Mouse (Mus musculus): ENCODE measurements around the gene Fbrs. TPM values are rescaled to one million over a fixed set of nuclear protein-coding genes. Genes with fewer than 3 reads are reported as not detected.
A peak's percentile ranks its signal among the peaks of the same experiment; 100 is the strongest.
"Not testable (repeated sequence)": the region's sequence is repeated elsewhere in the genome, so short reads cannot be mapped to it uniquely, and the experiment has no call there.

Gene Fbrs
- polyA plus RNA-seq, 1 experiment from 2014 or later, result 50.1 TPM

GRCm38 (mm10) chr7:127476336-127476735 lies 2.7 kb upstream of the Fbrs start:
- TF ChIP-seq CTCF (IDR thresholded peaks at IDR 0.05), result no peak
- CTCF ChIA-PET, result no interaction called here
- POLR2A ChIA-PET, result interaction anchor here (1.3 to 2.7 kb wide), 3 partner anchors 28 to 133 kb away, joined by 3 to 12 read pairs (median 9); partner anchors contain the start of genes Srcap and Zfp689
- in situ Hi-C loops (cut with MboI; ENCODE audit: low pct_unique_long_range_greater_than_20kb), result no loop called here
- no peak for ATAC-seq
- DNase-seq (ENCODE audit: low read depth, low spot score), result no peak
- H3K27me3 ChIP-seq, result no peaks in the 10 kb centered on the region

- ATAC-seq, result no peak
- no peak for TF ChIP-seq CTCF (IDR thresholded peaks at IDR 0.05)
- ChIA-PET CTCF (no interaction called here), POLR2A (interaction anchor here (0.7 to 2.7 kb wide), 5 partner anchors 14 to 133 kb away, joined by 3 to 12 read pairs (median 3); partner anchors contain the start of genes Srcap and Zfp689)
- in situ Hi-C loops (cut with MboI; ENCODE audit: low pct_unique_long_range_greater_than_20kb), result no loop called here
- H3K27me3 ChIP-seq, result no peaks in the 10 kb centered on the region
- DNase-seq (ENCODE audit: low read depth, low spot score), result no peak
These were observed 2.1 kb upstream of the Fbrs start for GRCm38 (mm10) chr7:127476855-127477254.

GRCm38 (mm10) chr7:127477687-127478634 lies 1.0 kb upstream of the Fbrs start:
- ATAC-seq, result peak; percentile 86
- DNase-seq (ENCODE audit: low read depth, low spot score), result peak; percentile 99
- ChIA-PET POLR2A (interaction anchor here (0.6 to 2.7 kb wide), 8 partner anchors 10 to 132 kb away, joined by 3 to 12 read pairs (median 5); partner anchors contain the start of genes Srcap, Zfp689 and Zfp768), CTCF (no interaction called here)
- no peaks in the 10 kb centered on the region for H3K27me3 ChIP-seq
- no peak for TF ChIP-seq CTCF (IDR thresholded peaks at IDR 0.05)
- in situ Hi-C loops (cut with MboI; ENCODE audit: low pct_unique_long_range_greater_than_20kb), result no loop called here

GRCm38 (mm10) chr7:127479318-127480225 lies 573 bp downstream of the Fbrs start:
- ChIA-PET POLR2A (interaction anchor here (0.9 to 1.8 kb wide), 6 partner anchors 8 to 131 kb away, joined by 3 to 9 read pairs (median 5); no protein-coding TSS in a partner anchor), CTCF (interaction anchor here (1.5 kb wide), 1 partner anchor 118 kb away, joined by 3 read pairs; no protein-coding TSS in a partner anchor)
- ATAC-seq (no peak), DNase-seq (ENCODE audit: low read depth, low spot score) (no peak)
- H3K27me3 ChIP-seq, result no peaks in the 10 kb centered on the region
- TF ChIP-seq CTCF (IDR thresholded peaks at IDR 0.05), result no peak
- in situ Hi-C loops (cut with MboI; ENCODE audit: low pct_unique_long_range_greater_than_20kb), result no loop called here

GRCm38 (mm10) chr7:127480321-127480720 lies 1.3 kb downstream of the Fbrs start:
- DNase-seq (ENCODE audit: low read depth, low spot score) (no peak), ATAC-seq (no peak)
- TF ChIP-seq CTCF (IDR thresholded peaks at IDR 0.05), result no peak
- in situ Hi-C loops (cut with MboI; ENCODE audit: low pct_unique_long_range_greater_than_20kb), result no loop called here
- H3K27me3 ChIP-seq, result no peaks in the 10 kb centered on the region
- ChIA-PET CTCF (interaction anchor here (1.5 kb wide), 1 partner anchor 119 kb away, joined by 3 read pairs; no protein-coding TSS in a partner anchor), POLR2A (interaction anchor here (1.3 to 1.7 kb wide), 3 partner anchors 9 to 19 kb away, joined by 3 to 9 read pairs (median 6); no protein-coding TSS in a partner anchor)

- DNase-seq (ENCODE audit: low read depth, low spot score) (no peak), ATAC-seq (no peak)
- CTCF ChIA-PET, result no interaction called here
- H3K27me3 ChIP-seq, result no peaks in the 10 kb centered on the region
- POLR2A ChIA-PET, result no interaction called here
- no peak for TF ChIP-seq CTCF (IDR thresholded peaks at IDR 0.05)
- in situ Hi-C loops (cut with MboI; ENCODE audit: low pct_unique_long_range_greater_than_20kb), result no loop called here
These were observed 6.4 kb downstream of the Fbrs start for GRCm38 (mm10) chr7:127485416-127485815.

- ChIA-PET CTCF (interaction anchor here (1.2 kb wide), 1 partner anchor 9 kb away, joined by 3 read pairs; no protein-coding TSS in a partner anchor), POLR2A (interaction anchor here (0.7 to 1.1 kb wide), 2 partner anchors 9 to 10 kb away, joined by 6 read pairs; partner anchors contain the start of gene Fbrs)
- DNase-seq (ENCODE audit: low read depth, low spot score); in situ Hi-C loops (cut with MboI; ENCODE audit: low pct_unique_long_range_greater_than_20kb); ATAC-seq; H3K27me3 ChIP-seq: not testable (repeated sequence)
These were observed 9.4 kb downstream of the Fbrs start for GRCm38 (mm10) chr7:127488364-127488763.

- ChIA-PET POLR2A (interaction anchor here (0.7 to 0.9 kb wide), 2 partner anchors 13 to 49 kb away, joined by 3 read pairs; no protein-coding TSS in a partner anchor), CTCF (no interaction called here)
- DNase-seq (ENCODE audit: low read depth, low spot score), result no peak
- no peak for ATAC-seq
- in situ Hi-C loops (cut with MboI; ENCODE audit: low pct_unique_long_range_greater_than_20kb), result no loop called here
- no peak for TF ChIP-seq CTCF (IDR thresholded peaks at IDR 0.05)
- H3K27me3 ChIP-seq, result no peaks in the 10 kb centered on the region
These were observed 11.0 kb downstream of the Fbrs start for GRCm38 (mm10) chr7:127489982-127490381.

- no peaks in the 10 kb centered on the region for H3K27me3 ChIP-seq
- no peak for DNase-seq (ENCODE audit: low read depth, low spot score)
- TF ChIP-seq CTCF (IDR thresholded peaks at IDR 0.05), result no peak
- in situ Hi-C loops (cut with MboI; ENCODE audit: low pct_unique_long_range_greater_than_20kb), result no loop called here
- no peak for ATAC-seq
- ChIA-PET POLR2A (no interaction called here), CTCF (no interaction called here)
These were observed 12.8 kb downstream of the Fbrs start for GRCm38 (mm10) chr7:127491846-127492245.

- TF ChIP-seq CTCF (IDR thresholded peaks at IDR 0.05), result no peak
- DNase-seq (ENCODE audit: low read depth, low spot score) (no peak), ATAC-seq (no peak)
- in situ Hi-C loops (cut with MboI; ENCODE audit: low pct_unique_long_range_greater_than_20kb), result no loop called here
- CTCF ChIA-PET, result interaction anchor here (0.8 kb wide), 1 partner anchor 133 kb away, joined by 3 read pairs; no protein-coding TSS in a partner anchor
- POLR2A ChIA-PET, result interaction anchor here (2.1 kb wide), 1 partner anchor 12 kb away, joined by 5 read pairs; no protein-coding TSS in a partner anchor
- no peaks in the 10 kb centered on the region for H3K27me3 ChIP-seq
These were observed 15.6 kb downstream of the Fbrs start for GRCm38 (mm10) chr7:127494648-127495047.

Measured in Patski (cell line).